Mouse (Mus musculus): ENCODE data around the gene Ms4a7.
"Not testable (repeated sequence)": the region's sequence is repeated elsewhere in the genome, so short reads cannot be mapped to it uniquely, and the experiment has no call there.

Gene Ms4a7

DNA sequence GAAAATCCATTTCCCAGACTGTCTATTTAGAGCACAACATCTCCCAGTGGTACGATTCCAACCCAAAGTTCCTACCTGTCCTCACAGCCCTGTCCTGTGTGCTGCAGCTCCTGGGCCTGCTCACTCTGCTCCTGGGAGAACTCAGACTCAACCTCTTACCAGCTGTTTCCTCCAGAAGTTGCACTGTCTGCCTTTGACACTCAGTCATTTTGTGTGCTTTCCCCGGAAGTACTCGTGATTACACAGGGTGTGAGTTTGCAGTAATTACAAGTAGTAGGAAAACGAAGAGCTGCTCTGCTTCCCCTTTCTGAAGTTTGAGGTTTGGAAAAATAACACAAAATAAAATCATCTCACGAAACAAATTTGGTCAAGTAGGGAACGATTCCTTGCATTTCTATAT, at the start of gene Ms4a7:
Gene Ms4a7, minus strand, starts transcription at position 215 of the 400 bp plus-strand sequence.
- in situ Hi-C loops (cut with MboI; ENCODE audit: low pct_unique_long_range_greater_than_20kb in 1 of 2, low sequenced_read_pairs in 2 of 2, unreplicated experiment in 1 of 2): loop anchor here in 1 of 2 experiments (25.0 kb wide), 1 partner anchor 149 kb away; the partner anchor contains the start of gene Ms4a13

DNA sequence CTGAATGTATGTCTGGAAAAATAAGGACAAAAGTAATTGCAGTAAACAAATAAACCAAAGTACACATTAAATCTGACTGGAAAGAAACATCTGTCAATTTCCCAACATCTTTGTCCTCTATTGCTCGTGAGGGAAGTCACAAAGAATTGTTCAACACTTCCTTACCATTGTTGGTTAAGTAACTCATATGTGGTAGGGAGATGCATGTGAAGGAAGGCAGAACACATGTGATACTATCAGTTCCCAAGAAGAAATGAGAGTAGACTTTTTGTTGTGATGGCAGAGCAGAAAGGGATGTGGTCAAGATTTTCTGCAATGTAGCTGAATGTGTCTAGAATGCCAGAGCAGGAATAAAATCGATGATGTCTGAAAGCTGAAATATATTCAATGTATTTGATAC, 40.5 kb upstream of the Ms4a7 start:
- in situ Hi-C loops (cut with MboI; ENCODE audit: low pct_unique_long_range_greater_than_20kb in 1 of 2, low sequenced_read_pairs in 2 of 2, unreplicated experiment in 1 of 2): no loop called here

DNA sequence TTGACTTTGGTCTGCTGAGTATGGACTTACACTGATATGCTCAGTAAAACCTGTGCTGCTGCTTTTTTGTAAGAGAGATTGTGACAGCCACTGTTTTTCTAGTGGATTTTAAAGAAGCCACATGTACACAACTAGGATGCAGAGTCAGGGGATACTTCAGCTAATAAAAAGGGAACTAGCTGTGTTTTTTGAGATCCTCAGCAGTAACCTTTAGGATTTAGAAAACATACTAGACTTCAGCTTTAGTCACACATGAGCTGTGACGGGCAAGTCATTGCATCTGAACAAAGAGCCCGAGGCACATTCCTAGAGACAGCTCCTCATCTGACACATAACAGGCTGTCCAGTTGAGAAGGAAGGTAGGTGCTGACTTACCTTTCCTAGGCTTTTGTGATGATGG, 39.3 kb upstream of the Ms4a7 start, which contains the start of gene Ms4a4a:
Gene Ms4a4a, plus strand, starts transcription at position 251 of the 400 bp plus-strand sequence.
- in situ Hi-C loops (cut with MboI; ENCODE audit: low pct_unique_long_range_greater_than_20kb in 1 of 2, low sequenced_read_pairs in 2 of 2, unreplicated experiment in 1 of 2): no loop called here

DNA sequence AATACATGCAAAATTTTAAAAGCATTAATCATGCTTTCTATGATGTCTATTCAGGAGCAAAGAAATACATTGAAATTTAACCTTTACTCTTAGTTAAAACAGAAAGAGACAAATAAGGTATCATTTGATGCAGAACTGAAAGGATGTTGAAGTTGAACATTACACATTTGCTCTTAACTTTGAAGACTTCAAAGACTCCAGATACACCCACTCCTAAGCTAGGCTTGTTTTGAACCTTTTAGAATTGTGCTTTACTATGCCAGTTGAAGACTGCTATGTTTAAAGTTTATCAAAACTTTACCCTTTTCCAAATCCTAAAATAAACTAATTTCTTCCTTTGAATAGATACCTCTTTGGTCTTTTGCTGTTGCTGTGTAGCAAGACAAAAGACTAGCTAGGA, 35.2 kb upstream of the Ms4a7 start:
- in situ Hi-C loops (cut with MboI; ENCODE audit: low pct_unique_long_range_greater_than_20kb in 1 of 2, low sequenced_read_pairs in 2 of 2, unreplicated experiment in 1 of 2): loop anchor here in 1 of 2 experiments (25.0 kb wide), 1 partner anchor 184 kb away; the partner anchor contains the start of gene Ms4a13

DNA sequence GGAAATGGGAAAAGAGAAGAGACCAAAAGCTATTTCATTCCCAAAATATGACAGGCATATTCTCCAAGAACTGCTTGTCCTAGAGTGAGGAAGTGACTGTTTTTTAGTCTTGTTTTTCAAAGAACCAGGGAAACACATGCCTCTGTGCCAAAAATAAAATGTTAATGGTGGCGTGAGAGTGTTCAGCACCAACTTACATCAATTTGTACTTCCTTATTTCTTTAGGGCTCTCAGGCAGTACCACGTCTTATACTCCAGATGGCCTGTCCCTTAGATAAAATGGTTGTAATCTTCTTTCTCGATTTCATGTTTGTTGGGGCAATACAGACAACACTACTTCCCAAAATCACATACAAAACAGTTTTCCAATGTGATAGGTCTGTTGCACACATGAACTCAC, 32.4 kb upstream of the Ms4a7 start:
- in situ Hi-C loops (cut with MboI; ENCODE audit: low pct_unique_long_range_greater_than_20kb in 1 of 2, low sequenced_read_pairs in 2 of 2, unreplicated experiment in 1 of 2): loop anchor here in 1 of 2 experiments (25.0 kb wide), 1 partner anchor 181 kb away; the partner anchor contains the start of gene Ms4a13

DNA sequence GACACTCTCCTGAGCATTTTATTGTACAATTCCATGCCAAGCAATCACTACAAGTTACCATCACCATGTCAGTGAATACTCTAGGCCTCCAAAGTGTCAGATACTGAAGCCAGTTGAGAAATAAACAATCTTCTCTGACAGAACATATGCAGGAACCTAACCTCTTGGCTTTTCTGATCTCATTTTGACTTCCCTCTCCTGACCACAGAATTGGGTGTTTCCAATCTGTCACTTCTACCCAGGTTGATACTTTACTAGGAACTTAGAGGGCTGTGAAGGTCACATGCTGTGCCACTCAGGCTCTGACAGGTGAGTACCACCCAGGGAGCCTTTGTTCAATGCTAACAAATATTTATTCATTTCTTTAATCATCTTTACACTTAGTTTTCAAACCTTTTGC, 26.1 kb upstream of the Ms4a7 start:
- in situ Hi-C loops (cut with MboI; ENCODE audit: low pct_unique_long_range_greater_than_20kb in 1 of 2, low sequenced_read_pairs in 2 of 2, unreplicated experiment in 1 of 2): loop anchor here in 1 of 2 experiments (25.0 kb wide), 1 partner anchor 175 kb away; the partner anchor contains the start of gene Ms4a13

DNA sequence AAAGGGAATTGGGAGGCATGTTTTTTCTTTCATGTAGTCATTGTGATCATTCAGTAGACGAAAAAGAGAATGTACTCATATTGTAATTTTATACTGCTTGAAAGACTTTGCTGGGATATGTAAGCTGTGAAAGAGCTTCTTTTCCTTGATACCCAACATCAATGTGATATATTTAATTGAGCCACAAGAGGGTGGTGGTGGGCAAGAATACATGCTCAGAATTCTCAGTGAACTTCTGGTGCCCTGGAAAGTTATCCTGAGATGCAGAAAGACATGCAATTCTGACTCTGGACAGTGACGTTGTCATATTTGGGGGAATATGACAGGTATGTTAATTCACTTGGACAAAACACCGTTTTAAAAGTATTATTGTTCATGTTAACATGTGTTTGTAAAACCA, 24.2 kb upstream of the Ms4a7 start:
- in situ Hi-C loops (cut with MboI; ENCODE audit: low pct_unique_long_range_greater_than_20kb in 1 of 2, low sequenced_read_pairs in 2 of 2, unreplicated experiment in 1 of 2): loop anchor here in 1 of 2 experiments (25.0 kb wide), 1 partner anchor 173 kb away; the partner anchor contains the start of gene Ms4a13

DNA sequence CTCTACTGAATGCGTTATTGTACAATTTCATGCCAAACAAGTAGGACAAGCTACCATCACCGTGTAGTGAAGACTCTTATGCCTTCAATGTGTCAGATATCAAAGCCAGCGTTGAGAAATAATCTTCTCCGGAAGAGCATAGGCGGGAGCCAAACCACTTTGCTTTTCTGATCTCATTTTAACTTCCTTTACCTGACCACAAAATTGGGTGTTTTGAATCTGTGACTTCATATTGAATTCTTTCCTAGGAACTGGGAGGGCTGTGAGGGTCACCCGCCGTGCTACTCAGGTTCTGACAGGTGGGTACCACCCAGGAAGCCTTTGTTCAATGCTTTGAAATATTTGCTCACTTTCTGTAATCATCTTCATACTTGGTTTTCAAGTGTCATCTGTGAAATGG, 19.8 kb upstream of the Ms4a7 start:
- in situ Hi-C loops (cut with MboI; ENCODE audit: low pct_unique_long_range_greater_than_20kb in 1 of 2, low sequenced_read_pairs in 2 of 2, unreplicated experiment in 1 of 2): loop anchor here in 1 of 2 experiments (10.0 to 25.0 kb wide), 2 partner anchors 168 to 249 kb away; partner anchors contain the start of genes Ms4a13 and Ms4a6d

DNA sequence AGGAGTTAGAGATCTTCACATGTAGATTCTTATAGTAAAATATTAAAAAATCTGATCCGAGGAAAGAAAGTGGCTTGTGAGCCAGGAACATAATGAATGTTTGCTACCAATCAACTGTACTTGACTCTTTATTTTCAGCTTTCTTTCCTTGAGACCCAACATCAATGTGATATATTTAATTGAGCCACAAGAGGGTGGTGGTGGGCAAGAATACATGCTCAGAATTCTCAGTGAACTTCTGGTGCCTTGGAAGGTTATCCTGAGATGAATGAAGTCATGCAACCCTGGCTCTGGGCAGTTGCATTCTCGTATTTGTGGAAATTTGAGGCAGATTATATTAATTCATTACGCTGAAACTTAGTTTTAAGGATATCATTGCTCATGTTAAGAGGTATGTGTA, 15.9 kb upstream of the Ms4a7 start:
- in situ Hi-C loops (cut with MboI; ENCODE audit: low pct_unique_long_range_greater_than_20kb in 1 of 2, low sequenced_read_pairs in 2 of 2, unreplicated experiment in 1 of 2): loop anchor here in 1 of 2 experiments (10.0 to 25.0 kb wide), 2 partner anchors 165 to 253 kb away; partner anchors contain the start of genes Ms4a13 and Ms4a6d

DNA sequence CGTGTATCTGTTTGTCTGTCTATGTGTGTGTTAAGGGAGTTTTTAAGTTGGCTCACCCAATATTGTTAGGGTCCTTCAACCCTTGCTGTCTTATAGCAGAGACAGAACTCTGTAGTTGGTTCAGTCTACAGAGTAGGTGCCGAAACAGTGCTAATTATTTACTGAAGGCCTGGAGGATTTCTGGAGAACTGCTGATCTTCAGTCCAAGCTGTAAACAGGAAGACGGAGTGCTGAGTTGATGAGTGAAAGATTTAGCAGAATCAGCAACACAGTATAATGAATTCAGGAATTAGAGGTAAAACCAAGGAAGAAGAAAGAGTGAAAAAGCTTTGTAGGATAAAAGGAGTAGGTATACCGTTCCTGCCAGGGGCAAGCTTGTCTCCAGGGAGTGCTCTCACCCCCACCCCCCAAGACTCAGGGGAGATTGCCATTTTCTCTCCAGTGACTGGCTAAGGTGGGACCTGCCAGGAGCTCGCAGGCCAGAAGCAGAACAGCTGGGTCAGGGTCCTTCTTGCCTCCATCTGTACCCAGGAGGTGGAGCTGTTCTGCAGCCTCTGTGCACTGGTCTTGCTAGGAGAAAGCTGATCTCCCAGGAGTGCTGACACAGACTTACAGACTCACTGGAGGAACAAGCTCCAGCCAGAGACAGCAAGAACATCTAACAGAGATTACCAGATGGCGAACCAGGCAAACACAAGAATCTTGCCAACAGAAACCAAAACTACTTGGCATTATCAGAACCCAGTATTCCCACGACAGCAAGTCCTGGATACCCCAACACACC, 13.9 kb upstream of the Ms4a7 start:
- in situ Hi-C loops (cut with MboI; ENCODE audit: low pct_unique_long_range_greater_than_20kb in 1 of 2, low sequenced_read_pairs in 2 of 2, unreplicated experiment in 1 of 2): loop anchor here (10.0 to 25.0 kb wide), 2 partner anchors 163 to 255 kb away; partner anchors contain the start of genes Ms4a13 (in 2 of the 2) and Ms4a6d (in 1 of the 2)

DNA sequence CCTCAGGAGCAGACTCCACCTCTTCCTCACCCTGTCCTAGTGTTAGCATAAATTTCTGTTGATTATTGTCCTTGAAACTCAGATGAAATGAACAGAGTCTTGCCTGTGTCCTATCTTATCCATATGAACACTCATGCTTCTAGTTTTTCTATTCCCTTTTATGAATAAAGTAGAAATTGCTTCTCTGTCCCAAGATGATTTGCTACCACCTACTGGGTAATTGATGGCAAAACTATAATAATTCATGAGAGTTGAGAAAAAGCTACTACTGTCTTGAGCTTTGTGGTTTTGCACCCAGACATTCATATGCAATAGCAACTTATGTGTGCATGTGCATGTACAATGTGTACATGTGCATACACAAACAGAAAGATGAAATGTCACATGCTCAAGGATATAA, 8.0 kb upstream of the Ms4a7 start:
- in situ Hi-C loops (cut with MboI; ENCODE audit: low pct_unique_long_range_greater_than_20kb in 1 of 2, low sequenced_read_pairs in 2 of 2, unreplicated experiment in 1 of 2): loop anchor here in 1 of 2 experiments (25.0 kb wide), 1 partner anchor 157 kb away; the partner anchor contains the start of gene Ms4a13

DNA sequence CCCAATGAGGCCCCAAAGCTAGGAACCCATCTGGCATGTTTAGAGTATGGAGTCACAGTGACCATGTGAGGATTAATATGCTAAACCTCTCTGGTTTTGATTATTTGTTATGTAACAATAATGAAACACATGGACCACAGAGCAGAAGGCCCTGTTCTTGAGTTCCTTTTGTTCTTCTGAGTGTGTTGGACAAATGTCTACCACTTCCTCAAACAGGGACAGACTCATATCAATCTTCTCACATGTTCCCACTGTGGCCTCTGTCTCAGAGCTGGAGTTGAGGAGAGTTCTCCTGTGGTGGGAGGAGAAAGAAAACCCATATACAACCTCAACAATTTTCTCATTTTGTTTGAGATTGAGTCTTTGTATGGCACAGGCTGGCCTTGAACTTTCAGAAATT, 7.2 kb upstream of the Ms4a7 start:
- in situ Hi-C loops (cut with MboI; ENCODE audit: low pct_unique_long_range_greater_than_20kb in 1 of 2, low sequenced_read_pairs in 2 of 2, unreplicated experiment in 1 of 2): loop anchor here in 1 of 2 experiments (25.0 kb wide), 1 partner anchor 156 kb away; the partner anchor contains the start of gene Ms4a13

DNA sequence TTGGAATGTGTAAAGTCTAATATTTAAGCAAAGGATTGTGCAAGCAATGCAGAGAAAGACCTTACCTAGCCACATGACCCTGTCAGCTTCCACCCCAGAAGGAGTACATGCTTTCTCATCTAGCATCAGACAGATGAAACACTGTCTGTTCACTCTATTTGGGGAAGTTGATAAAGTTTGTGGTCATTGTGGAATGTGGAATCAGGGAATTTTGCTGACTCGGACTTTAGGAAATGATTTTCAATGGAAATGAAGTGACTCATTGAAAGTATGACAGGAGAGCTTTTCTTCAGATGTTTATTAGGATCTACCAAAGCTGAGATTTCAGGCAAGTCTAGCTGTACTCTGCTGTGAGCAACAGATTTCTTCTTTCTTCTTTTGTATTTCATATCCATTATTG, 14.8 kb downstream of the Ms4a7 start:
- in situ Hi-C loops (cut with MboI; ENCODE audit: low pct_unique_long_range_greater_than_20kb in 1 of 2, low sequenced_read_pairs in 2 of 2, unreplicated experiment in 1 of 2): no loop called here

DNA sequence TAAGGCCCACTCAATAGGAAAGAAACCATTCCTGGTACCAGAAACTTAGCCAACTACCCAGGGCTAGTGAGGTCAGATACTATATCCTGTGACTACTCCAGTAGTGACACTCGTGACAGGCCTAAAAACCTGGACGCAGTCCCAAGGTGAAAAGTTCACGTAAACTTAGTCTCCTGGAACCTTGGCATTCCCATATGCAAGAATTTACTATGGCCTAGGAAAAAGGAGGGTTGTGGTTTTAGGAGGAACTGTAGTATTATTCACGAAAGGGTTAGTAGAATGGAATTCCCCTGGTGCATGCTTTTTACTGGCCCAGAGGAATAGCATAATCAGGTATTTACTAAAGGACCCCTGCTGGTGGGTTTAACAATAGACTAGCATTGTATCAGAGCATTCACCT, 19.2 kb downstream of the Ms4a7 start:
- in situ Hi-C loops (cut with MboI; ENCODE audit: low pct_unique_long_range_greater_than_20kb in 1 of 2, low sequenced_read_pairs in 2 of 2, unreplicated experiment in 1 of 2): no loop called here

DNA sequence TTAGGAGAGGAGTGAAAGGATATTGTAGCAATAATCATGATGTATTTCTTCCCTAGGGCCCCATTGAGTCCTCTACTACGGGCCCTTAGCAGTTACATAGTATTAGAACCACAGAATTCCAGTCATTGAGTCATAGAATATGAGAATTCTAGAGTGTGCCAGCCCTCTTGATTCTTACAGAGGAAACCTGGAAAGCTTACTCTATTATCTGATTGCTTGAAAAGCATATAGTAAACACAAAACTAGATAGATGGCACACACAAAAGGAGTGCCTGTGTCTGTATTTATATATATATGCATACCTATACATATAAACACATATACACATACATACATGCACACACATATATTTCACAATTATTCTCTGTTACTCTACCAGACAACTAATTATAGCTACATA, 21.6 kb downstream of the Ms4a7 start, which contains the start of gene Ms4a14:
Gene Ms4a14, minus strand, starts transcription at position 101 of the 400 bp plus-strand sequence.
- in situ Hi-C loops (cut with MboI; ENCODE audit: low pct_unique_long_range_greater_than_20kb in 1 of 2, low sequenced_read_pairs in 2 of 2, unreplicated experiment in 1 of 2): no loop called here

DNA sequence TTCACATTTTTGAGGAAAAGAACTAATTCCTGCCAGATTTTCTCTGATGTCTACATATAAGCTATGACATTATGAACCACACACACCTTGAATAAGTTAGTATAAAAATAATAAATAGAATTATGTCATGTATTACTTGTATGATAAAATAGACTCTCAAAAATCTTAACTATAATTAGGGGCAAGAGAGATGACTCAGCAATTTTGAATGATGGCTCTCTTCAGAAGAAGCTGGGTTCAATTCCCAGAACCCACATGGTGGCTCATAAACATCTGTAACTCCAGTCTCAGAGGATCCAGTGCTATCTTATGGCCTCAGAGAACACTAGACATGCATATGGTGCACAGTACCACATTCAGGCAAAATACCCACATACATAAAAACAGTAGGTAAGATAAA, 27.1 kb downstream of the Ms4a7 start:
- in situ Hi-C loops (cut with MboI; ENCODE audit: low pct_unique_long_range_greater_than_20kb in 1 of 2, low sequenced_read_pairs in 2 of 2, unreplicated experiment in 1 of 2): no loop called here

DNA sequence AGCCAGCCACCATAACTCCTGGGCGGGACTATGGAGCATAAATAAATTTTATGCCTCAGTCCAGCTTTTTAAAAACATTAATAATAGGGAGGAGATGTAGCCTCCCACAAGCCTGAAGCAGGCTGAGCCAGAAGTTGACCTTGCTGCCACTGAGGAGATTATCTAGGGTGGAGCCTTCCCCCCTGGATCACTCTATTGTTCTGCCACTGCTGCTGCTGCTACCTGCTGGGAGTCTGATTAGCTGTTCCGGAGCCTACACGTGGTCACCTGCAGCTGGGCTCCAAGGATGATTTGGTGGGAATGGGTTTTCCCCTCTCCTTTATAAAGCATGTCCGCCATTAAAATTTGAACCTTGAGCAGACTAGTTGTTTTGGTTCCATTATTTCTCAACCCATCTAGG, 36.4 kb downstream of the Ms4a7 start:
- in situ Hi-C loops (cut with MboI; ENCODE audit: low pct_unique_long_range_greater_than_20kb in 1 of 2, low sequenced_read_pairs in 2 of 2, unreplicated experiment in 1 of 2): not testable (repeated sequence)

DNA sequence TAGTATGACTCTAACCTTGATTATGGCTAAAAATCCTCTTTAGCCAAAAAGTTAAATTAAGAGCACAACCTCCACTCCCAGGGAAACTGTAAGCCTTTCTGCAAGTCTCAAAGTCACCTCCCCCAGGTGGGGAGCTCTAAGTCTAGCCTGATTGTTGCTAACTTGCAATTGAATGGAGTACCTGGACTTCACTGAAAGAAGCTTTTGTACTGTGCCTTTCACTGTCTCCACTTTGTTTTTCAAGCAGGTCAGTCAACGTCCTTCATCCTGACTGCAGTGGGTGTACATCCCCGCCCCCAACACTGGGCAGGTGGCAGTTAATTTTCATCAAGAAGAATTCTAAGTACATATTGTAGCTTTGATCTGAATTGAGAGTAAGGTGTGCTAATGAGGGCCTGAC, 37.0 kb downstream of the Ms4a7 start:
- in situ Hi-C loops (cut with MboI; ENCODE audit: low pct_unique_long_range_greater_than_20kb in 1 of 2, low sequenced_read_pairs in 2 of 2, unreplicated experiment in 1 of 2): no loop called here

DNA sequence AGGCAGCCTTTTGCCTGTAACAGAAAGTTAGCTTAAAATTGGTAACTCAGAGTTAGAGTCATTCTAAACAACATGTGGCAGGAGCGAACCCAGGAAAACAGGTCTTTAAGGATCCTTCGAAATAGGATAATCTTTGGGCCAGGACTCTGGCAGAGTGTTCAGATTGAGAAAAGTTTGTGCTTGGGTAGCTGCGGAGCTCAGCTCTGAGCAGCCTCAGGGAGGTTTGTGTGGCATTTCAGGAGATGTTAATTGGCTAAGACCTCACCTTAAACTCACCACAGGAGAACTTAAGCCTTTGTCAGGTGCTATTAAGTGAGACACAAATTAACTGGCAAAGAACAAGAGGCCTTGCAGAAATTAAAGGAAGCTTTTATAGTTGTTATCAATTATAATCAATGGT, 42.3 kb downstream of the Ms4a7 start:
- in situ Hi-C loops (cut with MboI; ENCODE audit: low pct_unique_long_range_greater_than_20kb in 1 of 2, low sequenced_read_pairs in 2 of 2, unreplicated experiment in 1 of 2): not testable (repeated sequence)
